ENCODE assay signal across 26 mouse cellular contexts in the genomic region with DNA sequence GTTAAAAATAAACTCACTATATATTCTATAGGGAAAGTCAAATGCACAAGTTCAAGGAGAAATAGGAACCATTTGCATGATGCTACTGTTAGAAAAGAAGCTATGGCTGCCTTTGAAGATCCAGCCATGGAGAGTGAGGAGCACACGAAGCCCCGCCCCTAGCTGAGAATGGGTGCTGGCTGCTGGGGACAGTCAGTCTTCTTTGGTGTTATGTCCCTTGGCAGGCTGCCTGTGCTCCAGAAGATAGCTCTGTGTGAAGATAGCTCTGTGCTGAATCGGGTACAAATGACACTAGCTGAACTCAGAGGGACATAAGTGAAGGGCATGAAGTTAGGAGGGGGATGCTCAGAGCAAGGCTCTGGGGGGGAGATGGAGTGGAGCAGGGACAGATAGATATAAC. TPM values are rescaled to one million over a fixed set of nuclear protein-coding genes. Genes with fewer than 3 reads are reported as not detected.
DNase-seq lines count a peak whose midpoint lies in the region; ATAC-seq and TF ChIP-seq lines count a peak whose summit lies in the region.
"Had no signal": no experiment of that assay in that cellular context is flagged by ENCODE, and none has a peak within 500 bp of the region (broad histone marks: within the 10 kb centered on the region; RNA-seq: fewer than 3 reads in every experiment).

No protein-coding gene starts in this region.

- no peak for ATAC-seq in heart, embryonic 12.5 days (ENCODE audit: insufficient number of reproducible peaks, low FRiP score)
- ATAC-seq in lung, embryonic 14.5 days (ENCODE audit: insufficient read depth), result no peak
- ATAC-seq in megakaryocyte-erythroid progenitor cell, adult 5-6 weeks (replicated peaks; ENCODE audit: low FRiP score, low TSS enrichment, poor library complexity, severe bottlenecking), result peak; percentile 96
- ATAC-seq: forebrain, embryonic 13.5 days; inflammation-experienced regulatory T-cells, adult 6 months had no signal

- no peak for TF ChIP-seq EP300 in MEL (IDR thresholded peaks at IDR 0.05; ENCODE audit: low read depth in 1 of 2, low read length in 2 of 2)

- no peaks in the 10 kb centered on the region for H3K4me1 ChIP-seq in heart, embryonic 12.5 days (replicated peaks)
- no peaks in the 10 kb centered on the region for H3K4me1 ChIP-seq in lung, embryonic 14.5 days (ENCODE audit: insufficient read depth)
- H3K4me1 ChIP-seq in MEL (ENCODE audit: control insufficient read depth in 1 of 2, insufficient read depth in 2 of 2, low read length in 2 of 2), result no peaks in the 10 kb centered on the region
- H3K4me1 ChIP-seq: forebrain, embryonic 13.5 days; hindbrain, embryonic 10.5 days; hindbrain, embryonic 15.5 days; limb, embryonic 13.5 days; midbrain, embryonic 12.5 days; neural tube, embryonic 13.5 days had no signal

- H3K27me3 ChIP-seq in heart, embryonic 12.5 days (replicated peaks), result no peaks in the 10 kb centered on the region
- no peaks in the 10 kb centered on the region for H3K27me3 ChIP-seq in lung, embryonic 14.5 days (ENCODE audit: insufficient read depth, low read length)
- no peaks in the 10 kb centered on the region for H3K27me3 ChIP-seq in MEL (ENCODE audit: control insufficient read depth in 1 of 2, insufficient read depth in 2 of 2, low read length in 2 of 2)
- H3K27me3 ChIP-seq: forebrain, embryonic 13.5 days; hindbrain, embryonic 15.5 days; limb, embryonic 13.5 days; liver, embryonic 15.5 days; midbrain, embryonic 12.5 days; neural tube, embryonic 13.5 days had no signal

- TF ChIP-seq POLR2A in MEL (IDR thresholded peaks at IDR 0.05; ENCODE audit: control insufficient read depth in 1 of 2, insufficient read depth in 1 of 2, low read depth in 1 of 2, low read length in 2 of 2, poor library complexity in 1 of 2), result no peak

- H3K4me2 ChIP-seq in heart, embryonic 12.5 days, result no peak overlapping the region
- no peak overlapping the region for H3K4me2 ChIP-seq in lung, embryonic 14.5 days
- H3K4me2 ChIP-seq: forebrain, embryonic 13.5 days; heart, embryonic 11.5 days; hindbrain, embryonic 15.5 days; limb, embryonic 13.5 days; liver, embryonic 15.5 days; midbrain, embryonic 12.5 days; neural tube, embryonic 13.5 days had no signal

- H3K4me3 ChIP-seq in heart, embryonic 12.5 days, result no peak overlapping the region
- H3K4me3 ChIP-seq in lung, embryonic 14.5 days (ENCODE audit: low read depth, low read length), result no peak overlapping the region
- H3K4me3 ChIP-seq in MEL (ENCODE audit: control insufficient read depth in 1 of 2, insufficient read depth in 1 of 2, low read depth in 2 of 2, low read length in 2 of 2), result no peak overlapping the region
- H3K4me3 ChIP-seq: erythroblast, embryonic 14.5 days; forebrain, embryonic 13.5 days; hindbrain, embryonic 10.5 days; hindbrain, embryonic 15.5 days; limb, embryonic 13.5 days; liver, embryonic 15.5 days; midbrain, embryonic 12.5 days; neural tube, embryonic 13.5 days had no signal

- TF ChIP-seq CTCF in lung, embryonic 14.5 days (IDR thresholded peaks at IDR 0.05; ENCODE audit: low read depth), result no peak
- no peak for TF ChIP-seq CTCF in MEL (IDR thresholded peaks at IDR 0.05 in 2 of 3, conservative IDR thresholded peaks at IDR 0.05 in 1 of 3; ENCODE audit: control insufficient read depth in 1 of 3, insufficient read depth in 1 of 3, low read depth in 2 of 3, low read length in 3 of 3, poor library complexity in 1 of 3, severe bottlenecking in 1 of 3)

- TF ChIP-seq RAD21 in MEL (IDR thresholded peaks at IDR 0.05; ENCODE audit: low read depth, low read length), result no peak

- H3K36me3 ChIP-seq in heart, embryonic 12.5 days, result peaks cover 16% of the 10 kb centered on the region
- 0 out of 2 replicates have a peak, but pooled peaks cover 4% of the 10 kb centered on the region for H3K36me3 ChIP-seq in lung, embryonic 14.5 days (ENCODE audit: insufficient read depth)
- no peaks in the 10 kb centered on the region for H3K36me3 ChIP-seq in MEL (ENCODE audit: control insufficient read depth in 1 of 2, insufficient read depth in 2 of 2, low read length in 2 of 2)
- H3K36me3 ChIP-seq: hindbrain, embryonic 10.5 days; hindbrain, embryonic 15.5 days; midbrain, embryonic 12.5 days; neural tube, embryonic 13.5 days had no signal

- no peak overlapping the region for H3K9ac ChIP-seq in heart, embryonic 12.5 days
- H3K9ac ChIP-seq in lung, embryonic 14.5 days, result no peak overlapping the region
- no peak overlapping the region for H3K9ac ChIP-seq in MEL (ENCODE audit: control insufficient read depth, low read depth, low read length, poor library complexity, severe bottlenecking)
- H3K9ac ChIP-seq: forebrain, embryonic 13.5 days; hindbrain, embryonic 15.5 days; limb, embryonic 13.5 days; liver, embryonic 15.5 days; midbrain, embryonic 12.5 days; neural tube, embryonic 13.5 days had no signal

- no peaks in the 10 kb centered on the region for H3K79me2 ChIP-seq in MEL (ENCODE audit: control insufficient read depth, insufficient read depth, low read length, poor library complexity)

- no peaks in the 10 kb centered on the region for H3K9me3 ChIP-seq in heart, embryonic 12.5 days (replicated peaks)
- H3K9me3 ChIP-seq in lung, embryonic 14.5 days (ENCODE audit: low read depth, low read length), result no peaks in the 10 kb centered on the region
- no peaks in the 10 kb centered on the region for H3K9me3 ChIP-seq in MEL (replicated peaks; ENCODE audit: insufficient read depth, low read length)
- H3K9me3 ChIP-seq: forebrain, embryonic 13.5 days; hindbrain, embryonic 10.5 days; hindbrain, embryonic 15.5 days; limb, embryonic 13.5 days; liver, embryonic 15.5 days; midbrain, embryonic 12.5 days; neural tube, embryonic 13.5 days had no signal

- DNase-seq in heart, adult 11 months, result peak; percentile 91
- DNase-seq in lung, embryonic 14.5 days, result peak; percentile 58
- no peak for DNase-seq in lung, postnatal 4 days
- DNase-seq in MEL (ENCODE audit: low read depth, low spot score), result peak; percentile 76
- no peak for DNase-seq in left cerebral cortex, adult 11 months (ENCODE audit: low spot score)
- DNase-seq: cerebellum, adult 2 months; cerebellum, postnatal 14 days; gastrocnemius, postnatal 14 days; heart, postnatal 10 days; kidney, adult 11 months; kidney, postnatal 14 days; layer of hippocampus, adult 9-11 months; right cerebral cortex, postnatal 4 days had no signal

- WGBS in heart, embryonic 12.5 days, result 68% methylated on average over 3 of the region's 3 CpGs
- WGBS in lung, embryonic 14.5 days, result 75% methylated on average over 3 of the region's 3 CpGs

- H3K27ac ChIP-seq in heart, embryonic 12.5 days (ENCODE audit: poor library complexity, severe bottlenecking), result no peak overlapping the region
- H3K27ac ChIP-seq in lung, embryonic 14.5 days (ENCODE audit: low read depth), result no peak overlapping the region
- H3K27ac ChIP-seq in MEL (ENCODE audit: control insufficient read depth, low read depth, low read length), result no peak overlapping the region
- H3K27ac ChIP-seq: forebrain, embryonic 13.5 days; hindbrain, embryonic 10.5 days; hindbrain, embryonic 15.5 days; limb, embryonic 13.5 days; liver, embryonic 15.5 days; midbrain, embryonic 12.5 days; neural tube, embryonic 13.5 days; stomach, postnatal 0 days had no signal

TF ChIP-seq in MEL, 35 proteins besides CTCF, POLR2A, EP300 and RAD21:
- TF ChIP-seq MYC (IDR thresholded peaks at IDR 0.05; ENCODE audit: low read depth, low read length) (no peak), POLR2AphosphoS2 (IDR thresholded peaks at IDR 0.05; ENCODE audit: low read length) (no peak), SMC3 (IDR thresholded peaks at IDR 0.05; ENCODE audit: low read depth, low read length) (no peak), CHD1 (IDR thresholded peaks at IDR 0.05; ENCODE audit: low read depth, low read length) (no peak), RCOR1 (IDR thresholded peaks at IDR 0.05; ENCODE audit: low read depth, low read length) (no peak), E2F4 (IDR thresholded peaks at IDR 0.05; ENCODE audit: borderline replicate concordance, low read depth, low read length) (no peak), NRF1 (IDR thresholded peaks at IDR 0.05; ENCODE audit: insufficient read depth, low read depth, low read length, poor library complexity, severe bottlenecking) (no peak), ZMIZ1 (IDR thresholded peaks at IDR 0.05; ENCODE audit: low read depth, low read length) (no peak), UBTF (IDR thresholded peaks at IDR 0.05; ENCODE audit: borderline replicate concordance, insufficient read depth, low read depth, low read length) (no peak), CHD2 (IDR thresholded peaks at IDR 0.05; ENCODE audit: low read length) (no peak), ZKSCAN1 (IDR thresholded peaks at IDR 0.05; ENCODE audit: low read depth, low read length) (no peak), POLR2AphosphoS5 (IDR thresholded peaks at IDR 0.05; ENCODE audit: borderline replicate concordance, low read depth, low read length) (no peak), TBP (IDR thresholded peaks at IDR 0.05; ENCODE audit: low read depth, low read length) (no peak), MYB (IDR thresholded peaks at IDR 0.05; ENCODE audit: low read depth, low read length) (no peak)

RNA-seq across cellular contexts. Expression of a gene that starts 13.3 kb away (rescaled TPM):
- 3.6 and 3.7 TPM in 2 replicates for polyA plus RNA-seq in heart, embryonic 12.5 days (2016; fragmentation: Nextera tagmentation; extraction: Ambion mirVana)
- 7.7 and 7.9 TPM in 2 replicates for polyA plus RNA-seq in lung, embryonic 14.5 days (2014; fragmentation: Nextera tagmentation; extraction: Ambion mirVana)
- 0.07 and 0.08 TPM in 2 replicates for total RNA-seq in MEL (2012; rRNA removed)
- polyA plus RNA-seq in MEL (2012; ENCODE audit: insufficient read depth in 1 of 2, insufficient read length in 2 of 2, low read depth in 1 of 2, low replicate concordance in 2 of 2, missing spikeins in 1 of 2), result under 1 TPM in 1 of 2 experiments, not detected in 1; 0.04 TPM
- total RNA-seq in megakaryocyte-erythroid progenitor cell, adult 5-6 weeks (2014; fragmentation: Nextera tagmentation), result 2.6 and 6.3 TPM in 2 replicates
- total RNA-seq in megakaryocyte-erythroid progenitor cell, adult 5-6 weeks (2017), result 1.2 and 6.3 TPM in 2 replicates
- polyA plus RNA-seq: erythroblast, embryonic 14.5 days had no signal

Comparison
In these comparisons a context has a peak if more than half of its experiments do, and no peak if none do; other contexts are left out.
1. DNase-seq: peak in heart, adult 11 months (single experiment), lung, embryonic 14.5 days (single experiment) and MEL (single experiment); none in lung, postnatal 4 days (0 of 2) and left cerebral cortex, adult 11 months (single experiment).